Mouse (Mus musculus): ENCODE data around the gene Ube2g1.

DNA sequence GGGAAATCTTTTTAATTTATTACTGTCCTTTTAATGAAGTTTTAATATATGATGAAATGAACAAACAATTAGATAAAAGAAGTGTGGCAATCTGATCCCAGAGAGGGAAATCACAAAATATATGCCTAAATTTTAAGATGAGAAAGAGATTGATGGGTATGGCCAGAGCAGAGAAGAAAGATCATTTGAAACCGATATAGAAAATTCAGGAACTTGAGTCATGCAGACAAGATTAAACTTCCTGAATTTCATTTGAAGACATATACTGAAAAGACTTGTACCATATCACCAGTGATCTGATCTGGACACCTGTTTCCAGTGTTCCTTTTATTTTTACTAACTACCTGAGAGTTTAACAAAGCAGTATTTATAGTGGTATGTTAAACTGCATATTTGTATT is 65.4 kb downstream of the Ube2g1 start:
- TF ChIP-seq CTCF (IDR thresholded peaks at IDR 0.05) (no peak), POLR2A (IDR thresholded peaks at IDR 0.05; ENCODE audit: insufficient read depth, low read depth, low read length) (no peak)

Measured in heart, adult 2 months (tissue).